Mouse (Mus musculus): ENCODE results near the gene Ces1b. TPM values are rescaled to one million over a fixed set of nuclear protein-coding genes. Genes with fewer than 3 reads are reported as not detected.
A peak's percentile ranks its signal among the peaks of the same experiment; 100 is the strongest.

The Ces1b gene
- total RNA-seq, 2 experiments from 2014 or later: not detected

DNA sequence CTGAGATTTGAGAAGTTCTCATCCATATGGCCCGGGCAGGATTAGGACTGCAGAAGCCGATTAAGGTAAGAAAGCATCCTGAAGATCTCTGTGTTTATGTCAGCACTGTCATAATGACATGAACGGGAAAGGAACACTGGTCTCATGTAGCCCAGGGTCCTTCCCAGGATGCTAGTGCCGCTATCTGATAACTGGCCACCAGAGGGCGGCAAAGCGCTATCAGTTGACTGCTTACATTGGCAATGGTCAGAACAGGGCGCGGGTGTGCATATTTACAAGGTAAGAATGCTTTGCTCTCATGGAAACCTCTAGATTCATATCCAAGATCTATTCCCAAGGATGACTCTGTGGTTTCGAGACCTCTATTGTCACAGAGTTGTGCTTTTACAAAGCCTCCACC, 68.4 kb downstream of the Ces1b start:
- DNase-seq (ENCODE audit: low spot score in 2 of 2): peak; percentile 93

- DNase-seq (ENCODE audit: low spot score in 2 of 2): peak; percentile 41 to 52
Measured at GRCm38 (mm10) chr8:93010286-93010685, 69.5 kb downstream of the Ces1b start.

Other genes starting within 250 kb of the Ces1b start
- gene Lpcat2, start 224.7 kb downstream of the Ces1b start, total RNA-seq (2021): 10 to 100 TPM in 1 of 2 experiments, 1 to 10 TPM in 1; 8.1 to 11.1 TPM
- 1 to 10 TPM; 1.0 to 1.8 TPM for gene Capns2, start 178.6 kb downstream of the Ces1b start, total RNA-seq (2021)
- gene Slc6a2, start 119.9 kb downstream of the Ces1b start, total RNA-seq (2021): under 1 TPM; 0.22 to 0.34 TPM
- not detected for gene Ces1a, start 31.8 kb downstream of the Ces1b start, total RNA-seq (2021)
- not detected for gene Ces1c, start 51.3 kb upstream of the Ces1b start, total RNA-seq (2021)
- gene Ces1d, start 117.8 kb upstream of the Ces1b start, total RNA-seq (2021): not detected
- not detected for gene Ces1e, start 149.6 kb upstream of the Ces1b start, total RNA-seq (2021)
- gene Ces1f, start 199.7 kb upstream of the Ces1b start, total RNA-seq (2021): not detected